Mouse (Mus musculus) spleen, adult 2 months (tissue): Measurements from ENCODE around the gene Gm20388.

Experiments
- CTCF ChIP-seq: fragments of 200-500 bp; IDR thresholded peaks from 2 replicates; pipeline ENCODE4 v1.5.1; 2011; ENCODE audit warnings: mild to moderate bottlenecking, inconsistent platforms; ENCODE audit not compliant: insufficient read depth, insufficient read length, insufficient replicate concordance; ENCODE audit errors: extremely low read depth
- POLR2A ChIP-seq: fragments of 200-500 bp; IDR thresholded peaks from 2 replicates; pipeline ENCODE4 v1.6.1; 2011; ENCODE audit warnings: low read depth, low read length, inconsistent platforms

GRCm38 (mm10) chr8:124394951-124395350 lies 4484.3 kb downstream of the Gm20388 start:
- TF ChIP-seq CTCF (no peak), POLR2A (no peak)
